Mouse (Mus musculus) macrophage (primary cell): Measurements from ENCODE around the gene Ugt3a1. TPM values are rescaled to one million over a fixed set of nuclear protein-coding genes. Genes with fewer than 3 reads are reported as not detected.

ENCODE experiments used
- H3K27ac ChIP-seq: fragments of 350-480 bp; formaldehyde crosslinking; 2 replicates; pipeline ENCODE4 v1.9.0; 2021
- H3K36me3 ChIP-seq: fragments of 350-480 bp; formaldehyde crosslinking; 2 replicates; pipeline ENCODE4 v1.9.0; 2021; ENCODE audit errors: inconsistent target
- H3K4me3 ChIP-seq: fragments of 350-480 bp; formaldehyde crosslinking; 2 replicates; pipeline ENCODE4 v1.9.0; 2021; ENCODE audit errors: inconsistent target
- H3K79me2 ChIP-seq: fragments of 350-480 bp; formaldehyde crosslinking; 2 replicates; pipeline ENCODE4 v1.9.0; 2021; ENCODE audit errors: inconsistent target
- WGBS: methylation state at CpG from one replicate; pipeline ENCODE4 v1.1.7; 2026; ENCODE audit warnings: inconsistent platforms; ENCODE audit not compliant: missing documents; 5-methylcytosine and 5-hydroxymethylcytosine counted together
- polyA plus RNA-seq: library from polyadenylated mRNA; stranded (reverse); fragments of 250-400 nt; gene quantifications from 3 replicates; pipeline ENCODE4 v1.2.4, GENCODE M21; 2018; ENCODE audit warnings: inconsistent platforms

The Ugt3a1 gene
- polyA plus RNA-seq, 1 experiment from 2014 or later: not detected

DNA sequence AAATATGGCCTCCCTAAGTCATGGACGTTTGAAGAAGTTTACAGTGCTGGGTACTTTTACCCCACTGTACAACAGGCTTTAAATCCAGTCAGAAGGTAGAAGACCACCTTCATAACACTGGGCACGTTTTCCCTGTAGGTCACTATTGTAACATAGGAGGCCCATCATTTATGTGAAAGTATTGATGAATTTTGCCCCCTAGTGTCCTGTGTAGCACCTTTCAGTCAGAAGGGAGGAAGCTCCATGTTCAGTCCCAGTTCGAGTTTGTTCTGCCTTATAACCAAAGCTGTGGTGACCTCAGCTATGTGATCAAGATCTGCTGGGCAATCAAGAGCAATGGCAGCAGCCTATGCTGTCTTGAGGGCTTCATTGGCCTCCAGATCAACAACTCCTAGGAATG lies 72.1 kb downstream of the Ugt3a1 start:
- 46% methylated on average over 3 of the region's 3 CpGs for WGBS

DNA sequence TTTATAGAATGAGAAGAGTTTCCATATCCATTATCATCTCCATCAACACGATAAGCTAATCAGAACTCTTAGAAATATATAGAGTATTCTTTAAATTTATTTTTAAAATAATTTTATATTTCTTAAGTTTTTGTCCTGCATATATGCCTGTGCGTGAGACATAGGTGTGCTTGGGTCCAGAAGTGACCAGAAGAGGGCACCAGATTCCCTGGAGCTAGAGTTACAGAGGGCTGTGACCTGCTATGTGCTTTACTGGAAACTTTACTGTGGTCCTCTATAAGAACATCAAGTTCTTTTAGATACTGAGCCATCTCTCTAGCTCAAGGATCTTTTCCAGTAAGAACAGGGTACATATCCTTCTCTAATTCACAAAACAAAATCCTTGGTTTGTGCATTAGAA lies 86.1 kb downstream of the Ugt3a1 start:
- 70% methylated on average over 2 of the region's 2 CpGs for WGBS
- H3K4me3 ChIP-seq: no peak overlapping the region

More for the DNA sequence above, 72.1 kb downstream of the Ugt3a1 start:
- Histone ChIP-seq H3K36me3 (no peaks in the 10 kb centered on the region), H3K79me2 (no peaks in the 10 kb centered on the region), H3K27ac (no peak overlapping the region), H3K4me3 (no peak overlapping the region)

More for the DNA sequence above, 86.1 kb downstream of the Ugt3a1 start:
- H3K79me2 ChIP-seq: no peaks in the 10 kb centered on the region
- H3K27ac ChIP-seq: no peak overlapping the region
- no peaks in the 10 kb centered on the region for H3K36me3 ChIP-seq

Other genes with a start within 250 kb of the Ugt3a1 start
- gene Nadk2, start 205.6 kb upstream of the Ugt3a1 start, polyA plus RNA-seq: 7.8 to 10.3 TPM (median 8.3 TPM) in 3 replicates
- 27.7 to 35.1 TPM (median 34.0 TPM) in 3 replicates for gene Lmbrd2, start 136.3 kb upstream of the Ugt3a1 start, polyA plus RNA-seq
- gene Skp2, start 121.5 kb upstream of the Ugt3a1 start, polyA plus RNA-seq: 11.8 to 12.1 TPM (median 11.9 TPM) in 3 replicates
- gene Ugt3a2, start 58.7 kb downstream of the Ugt3a1 start, polyA plus RNA-seq: not detected in 3 replicates
- gene Capsl, start 159.1 kb downstream of the Ugt3a1 start, polyA plus RNA-seq: 0.17 to 0.26 TPM in 2 of 3 replicates, not detected in the other